Mouse (Mus musculus) midbrain, embryonic 13.5 days (tissue): ENCODE measurements at regions not wholly inside any gene's neighbourhood (a gene's known extent, or its start where the extent isn't known, plus 50 kb on each side); places are given as distances from the start of the nearest gene placed in this dataset.

ENCODE experiments used
- ATAC-seq: fragments of 200-750 bp; cut with Nextera tagmentation; 2 replicates; pipeline ENCODE4 v1.8.0; 2017; ENCODE audit warnings: mild to moderate bottlenecking, moderate TSS enrichment, moderate library complexity
- H3K27ac ChIP-seq: fragments of 300-500 bp; sonication (generic); 2 replicates; pipeline ENCODE4 v1.5.1; 2015; ENCODE audit warnings: inconsistent platforms, mild to moderate bottlenecking, moderate library complexity
- H3K27me3 ChIP-seq: fragments of 300-500 bp; sonication (generic); 2 replicates; pipeline ENCODE4 v1.6.1; 2015; ENCODE audit warnings: mild to moderate bottlenecking, inconsistent platforms
- H3K36me3 ChIP-seq: fragments of 300-500 bp; sonication (generic); 2 replicates; pipeline ENCODE4 v1.6.1; 2015; ENCODE audit warnings: mild to moderate bottlenecking, inconsistent platforms
- H3K4me1 ChIP-seq: fragments of 300-500 bp; sonication (generic); replicated peaks from 2 replicates; pipeline ENCODE4 v1.6.1; 2015; ENCODE audit warnings: inconsistent platforms
- H3K4me2 ChIP-seq: fragments of 300-500 bp; sonication (generic); replicated peaks from 2 replicates; pipeline ENCODE4 v1.6.1; 2015; ENCODE audit warnings: moderate library complexity, mild to moderate bottlenecking, inconsistent platforms
- H3K4me3 ChIP-seq: fragments of 300-500 bp; sonication (generic); replicated peaks from 2 replicates; pipeline ENCODE4 v1.5.1; 2015; ENCODE audit warnings: mild to moderate bottlenecking, inconsistent platforms
- H3K9ac ChIP-seq: fragments of 300-500 bp; sonication (generic); replicated peaks from 2 replicates; pipeline ENCODE4 v1.6.1; 2015; ENCODE audit warnings: mild to moderate bottlenecking, inconsistent platforms
- H3K9me3 ChIP-seq: fragments of 300-500 bp; sonication (generic); 2 replicates; pipeline ENCODE4 v1.6.1; 2016; ENCODE audit warnings: mild to moderate bottlenecking, inconsistent platforms
- WGBS: fragments of 180-500 bp; shearing (Covaris S2); methylation state at CpG from one replicate; pipeline ENCODE4 v1.1.7; 2015; 5-methylcytosine and 5-hydroxymethylcytosine counted together

DNA sequence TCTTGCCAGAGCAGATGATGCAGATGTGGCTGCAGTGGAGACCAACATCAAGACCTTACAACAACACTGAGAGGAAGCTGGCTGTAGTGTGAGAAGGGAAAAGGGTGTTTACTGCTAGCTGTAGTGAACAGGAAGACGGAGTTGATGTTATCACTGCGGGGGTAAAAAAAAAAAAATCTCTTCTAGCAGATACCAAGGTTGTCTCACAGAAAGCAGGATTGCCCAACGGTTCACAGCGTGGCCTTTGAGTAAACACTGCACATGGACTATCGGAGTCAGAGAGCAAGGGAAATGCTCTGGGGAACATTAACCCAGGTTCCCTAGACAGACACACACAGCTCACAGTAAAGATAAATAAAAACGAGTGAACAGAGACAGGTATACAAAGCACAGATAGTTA, 192.8 kb downstream of the Ly86 start:
- Histone ChIP-seq H3K9ac (no peak overlapping the region), H3K27me3 (0 out of 2 replicates have a peak, but pooled peaks cover 5% of the 10 kb centered on the region), H3K36me3 (no peaks in the 10 kb centered on the region), H3K4me2 (no peak overlapping the region), H3K9me3 (no peaks in the 10 kb centered on the region), H3K4me1 (0 out of 2 replicates have a peak, but pooled peaks cover 5% of the 10 kb centered on the region), H3K4me3 (no peak overlapping the region), H3K27ac (no peak overlapping the region)
- WGBS, result 83% methylated on average over 6 of the region's 6 CpGs
- no peak for ATAC-seq

DNA sequence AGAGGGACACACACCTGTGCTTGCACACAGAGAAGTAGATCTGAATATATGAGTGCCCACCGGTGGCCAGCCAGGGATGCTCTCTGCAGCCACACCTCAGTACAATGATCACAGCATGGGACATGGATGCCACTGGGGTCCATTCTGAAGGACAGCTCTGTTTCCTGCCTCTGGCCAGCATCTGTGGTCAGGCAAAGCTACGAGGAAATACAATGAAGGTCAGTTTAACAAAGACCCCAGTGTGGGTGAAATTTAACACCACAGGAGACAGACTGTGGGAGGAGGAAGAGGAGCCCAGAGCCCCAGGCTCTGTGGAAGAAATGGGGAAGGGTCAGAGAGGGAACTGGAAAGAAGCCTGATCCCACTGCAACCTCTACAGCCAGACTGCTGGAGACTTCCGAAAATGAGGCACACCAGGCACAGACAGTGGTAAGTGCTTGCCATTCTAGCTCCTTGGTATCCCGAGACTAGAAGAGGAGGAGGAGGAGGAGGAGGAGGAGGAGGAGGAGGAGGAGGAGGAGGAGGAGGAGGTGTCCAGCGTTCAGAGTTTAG, 196.0 kb downstream of the Ly86 start:
- no peak overlapping the region for H3K4me3 ChIP-seq
- no peaks in the 10 kb centered on the region for H3K36me3 ChIP-seq
- WGBS, result 21% methylated on average over 3 of the region's 5 CpGs
- H3K9ac ChIP-seq, result no peak overlapping the region
- H3K9me3 ChIP-seq, result no peaks in the 10 kb centered on the region
- H3K4me1 ChIP-seq, result 0 out of 2 replicates have a peak, but pooled peaks cover 4% of the 10 kb centered on the region
- ATAC-seq, result no peak
- 0 out of 2 replicates have a peak, but pooled peaks cover 3% of the 10 kb centered on the region for H3K27me3 ChIP-seq
- no peak overlapping the region for H3K27ac ChIP-seq
- no peak overlapping the region for H3K4me2 ChIP-seq

DNA sequence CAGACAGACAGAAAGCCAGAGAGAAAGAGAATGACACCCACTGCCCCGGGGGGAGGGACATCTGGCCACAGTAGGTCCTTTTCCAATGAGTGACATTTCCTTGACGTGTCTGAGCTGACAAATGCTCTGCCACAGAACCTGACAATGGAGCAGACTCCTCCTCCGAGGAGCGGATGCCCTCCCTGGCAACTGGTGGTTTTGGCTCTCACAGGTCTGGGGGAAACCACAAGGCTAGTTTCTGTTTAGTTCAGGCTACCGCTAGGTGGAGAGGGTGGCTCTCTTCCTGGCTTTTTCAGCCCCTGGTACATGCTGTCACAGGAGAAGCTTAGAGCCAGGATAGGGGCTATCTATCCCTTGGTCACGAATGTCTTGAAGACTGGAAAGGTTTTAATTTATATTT, 196.7 kb downstream of the Ly86 start:
- H3K4me2 ChIP-seq, result no peak overlapping the region
- no peaks in the 10 kb centered on the region for H3K9me3 ChIP-seq
- no peak overlapping the region for H3K27ac ChIP-seq
- no peaks in the 10 kb centered on the region for H3K36me3 ChIP-seq
- H3K4me1 ChIP-seq, result 0 out of 2 replicates have a peak, but pooled peaks cover 4% of the 10 kb centered on the region
- ATAC-seq, result peak; percentile 67
- H3K9ac ChIP-seq, result no peak overlapping the region
- WGBS, result 9% methylated on average over 6 of the region's 6 CpGs
- no peak overlapping the region for H3K4me3 ChIP-seq
- 0 out of 2 replicates have a peak, but pooled peaks cover 3% of the 10 kb centered on the region for H3K27me3 ChIP-seq

DNA sequence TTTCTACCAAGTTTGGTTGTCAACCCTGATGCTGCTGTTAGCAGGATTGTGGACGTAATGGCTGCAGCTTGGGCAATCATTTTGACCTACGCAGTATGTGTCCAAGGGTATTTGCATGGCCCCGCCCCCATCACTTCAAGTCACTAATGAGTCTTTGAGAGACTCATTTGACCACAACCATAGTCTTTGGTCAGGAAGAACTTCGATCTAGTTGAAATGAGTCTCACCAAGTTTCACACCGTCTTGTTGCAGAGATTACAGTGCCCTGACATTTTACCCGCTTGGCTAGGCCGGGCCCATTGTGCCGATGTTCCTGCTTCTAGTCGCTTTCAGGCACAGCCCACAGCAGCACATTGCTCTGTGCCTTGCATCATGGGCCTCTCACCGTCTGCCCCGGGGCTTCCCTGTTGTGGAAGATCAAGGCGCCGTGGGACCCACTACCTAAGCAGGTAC, 197.8 kb downstream of the Ly86 start:
- Histone ChIP-seq H3K4me1 (0 out of 2 replicates have a peak, but pooled peaks cover 4% of the 10 kb centered on the region), H3K9me3 (no peaks in the 10 kb centered on the region), H3K36me3 (no peaks in the 10 kb centered on the region), H3K4me2 (no peak overlapping the region), H3K27ac (no peak overlapping the region), H3K27me3 (0 out of 2 replicates have a peak, but pooled peaks cover 3% of the 10 kb centered on the region), H3K9ac (no peak overlapping the region), H3K4me3 (no peak overlapping the region)
- 87% methylated on average over 13 of the region's 13 CpGs for WGBS
- ATAC-seq, result no peak

DNA sequence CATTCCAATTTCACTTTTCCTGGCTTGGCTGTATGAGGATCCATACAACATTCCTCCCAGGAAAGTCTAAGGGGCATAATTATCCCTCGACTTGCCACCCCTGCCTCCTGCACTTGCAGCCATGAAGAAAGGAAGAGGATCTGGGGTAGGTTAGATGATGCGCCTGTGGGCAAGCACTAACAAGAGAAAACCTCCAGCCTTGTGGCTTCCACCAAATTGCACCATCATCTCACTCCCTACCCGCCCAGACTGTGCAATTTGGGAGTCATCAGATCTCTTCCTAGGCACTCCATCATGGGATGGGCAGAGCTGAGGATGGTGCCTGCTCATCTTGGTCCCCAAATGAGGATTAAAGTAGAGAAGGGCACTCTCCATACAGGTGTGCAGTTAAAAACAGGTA, 198.8 kb downstream of the Ly86 start:
- no peak overlapping the region for H3K4me3 ChIP-seq
- no peaks in the 10 kb centered on the region for H3K9me3 ChIP-seq
- no peak overlapping the region for H3K27ac ChIP-seq
- 0 out of 2 replicates have a peak, but pooled peaks cover 4% of the 10 kb centered on the region for H3K4me1 ChIP-seq
- 88% methylated on average over 3 of the region's 3 CpGs for WGBS
- H3K9ac ChIP-seq, result no peak overlapping the region
- H3K4me2 ChIP-seq, result no peak overlapping the region
- no peaks in the 10 kb centered on the region for H3K36me3 ChIP-seq
- no peak for ATAC-seq
- H3K27me3 ChIP-seq, result 0 out of 2 replicates have a peak, but pooled peaks cover 3% of the 10 kb centered on the region

DNA sequence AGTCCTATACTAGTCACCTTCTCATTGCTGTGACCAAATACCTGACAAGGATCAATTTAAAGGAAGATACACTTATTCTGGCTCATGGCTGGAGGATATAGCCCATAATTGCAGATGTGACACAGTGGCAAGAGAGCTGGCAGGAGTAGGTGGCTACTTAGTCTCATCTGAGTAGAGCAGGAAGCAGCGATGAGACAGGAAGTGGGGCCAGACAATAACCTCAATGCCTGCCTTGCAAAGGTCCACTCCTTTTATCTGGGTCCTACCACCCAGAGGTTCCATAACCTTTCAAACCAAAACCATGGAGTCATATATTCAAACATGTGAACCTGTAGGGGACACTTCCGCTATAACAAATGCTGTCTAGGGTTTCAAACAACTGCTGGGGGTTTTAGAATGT, 199.7 kb downstream of the Ly86 start:
- no peaks in the 10 kb centered on the region for H3K36me3 ChIP-seq
- no peak overlapping the region for H3K27ac ChIP-seq
- H3K4me1 ChIP-seq, result 0 out of 2 replicates have a peak, but pooled peaks cover 4% of the 10 kb centered on the region
- ATAC-seq, result no peak
- 92% methylated on average over 2 of the region's 2 CpGs for WGBS
- 0 out of 2 replicates have a peak, but pooled peaks cover 3% of the 10 kb centered on the region for H3K27me3 ChIP-seq
- no peak overlapping the region for H3K4me3 ChIP-seq
- no peak overlapping the region for H3K9ac ChIP-seq
- H3K9me3 ChIP-seq, result no peaks in the 10 kb centered on the region
- H3K4me2 ChIP-seq, result no peak overlapping the region

DNA sequence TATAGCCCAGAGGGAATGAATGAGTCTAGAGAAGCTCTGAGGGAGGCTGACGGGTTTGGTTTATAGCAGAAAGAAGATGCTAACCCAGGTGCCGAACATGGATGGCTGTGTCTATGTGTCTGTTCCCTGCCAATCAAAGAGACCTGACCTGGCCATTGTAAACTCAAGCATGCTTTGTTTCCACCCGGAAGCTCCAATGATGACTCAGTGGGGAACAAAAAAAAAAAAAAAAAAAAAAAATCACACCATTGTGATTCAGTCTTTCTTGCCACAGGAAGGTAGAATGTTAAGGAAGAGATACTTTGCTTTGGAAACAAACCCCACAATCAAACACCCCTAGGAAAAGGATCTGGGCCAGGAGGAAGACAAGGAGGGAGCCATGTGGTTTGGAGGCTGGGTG, 201.5 kb downstream of the Ly86 start:
- no peak overlapping the region for H3K4me2 ChIP-seq
- no peaks in the 10 kb centered on the region for H3K27me3 ChIP-seq
- H3K36me3 ChIP-seq, result no peaks in the 10 kb centered on the region
- H3K9ac ChIP-seq, result no peak overlapping the region
- H3K27ac ChIP-seq, result no peak overlapping the region
- no peak for ATAC-seq
- 75% methylated on average over 3 of the region's 3 CpGs for WGBS
- no peak overlapping the region for H3K4me3 ChIP-seq
- no peaks in the 10 kb centered on the region for H3K9me3 ChIP-seq
- peaks cover 8% of the 10 kb centered on the region; the same call in 1 of the 2 replicates for H3K4me1 ChIP-seq

DNA sequence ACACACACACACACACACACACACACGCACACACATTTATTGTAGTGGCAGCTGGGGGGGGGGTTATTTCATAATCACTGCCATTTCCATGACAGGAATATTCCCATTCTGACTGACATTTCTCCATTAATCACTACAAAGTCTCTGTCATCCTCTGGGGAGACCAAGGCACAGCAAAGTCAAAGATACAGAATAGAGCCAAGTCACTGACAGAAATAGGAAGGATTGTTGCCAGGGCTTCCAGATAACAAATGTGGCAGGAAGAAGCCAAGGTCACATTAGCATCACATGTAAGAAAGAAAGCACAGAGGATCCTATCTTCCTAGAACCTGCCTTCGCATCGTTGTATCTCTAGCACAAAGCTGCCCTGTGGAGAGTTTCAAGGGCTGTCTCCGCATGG, 205.6 kb downstream of the Ly86 start:
- no peak overlapping the region for H3K9ac ChIP-seq
- H3K27ac ChIP-seq, result no peak overlapping the region
- ATAC-seq, result no peak
- no peaks in the 10 kb centered on the region for H3K36me3 ChIP-seq
- H3K4me3 ChIP-seq, result no peak overlapping the region
- peaks cover 8% of the 10 kb centered on the region; the same call in 1 of the 2 replicates for H3K4me1 ChIP-seq
- WGBS, result 77% methylated on average over 4 of the region's 4 CpGs
- H3K4me2 ChIP-seq, result no peak overlapping the region
- no peaks in the 10 kb centered on the region for H3K27me3 ChIP-seq
- no peaks in the 10 kb centered on the region for H3K9me3 ChIP-seq

DNA sequence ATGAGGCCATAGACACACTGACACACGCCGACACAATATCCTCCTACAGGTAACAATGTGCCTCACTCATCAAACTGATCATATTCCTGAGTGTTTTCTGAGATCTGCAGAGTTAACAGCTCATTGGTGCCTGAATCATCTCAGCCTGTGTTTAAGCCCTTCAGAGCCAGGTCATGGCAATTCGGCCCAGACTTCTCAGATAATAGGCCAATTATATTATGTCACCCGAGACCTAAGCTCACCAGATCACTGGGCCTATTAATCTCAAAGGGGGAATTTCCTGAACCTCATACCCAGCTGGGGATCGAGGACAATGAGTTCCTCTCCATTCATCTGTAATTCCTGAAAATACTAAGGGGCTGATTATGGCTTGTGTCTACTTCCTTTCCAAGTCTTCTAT, 208.4 kb downstream of the Ly86 start:
- Histone ChIP-seq H3K4me3 (no peak overlapping the region), H3K9me3 (no peaks in the 10 kb centered on the region), H3K27me3 (no peaks in the 10 kb centered on the region), H3K9ac (no peak overlapping the region), H3K27ac (no peak overlapping the region), H3K36me3 (no peaks in the 10 kb centered on the region), H3K4me2 (no peak overlapping the region), H3K4me1 (peaks cover 8% of the 10 kb centered on the region; the same call in 1 of the 2 replicates)
- no peak for ATAC-seq
- WGBS, result 56% methylated on average over 5 of the region's 5 CpGs

DNA sequence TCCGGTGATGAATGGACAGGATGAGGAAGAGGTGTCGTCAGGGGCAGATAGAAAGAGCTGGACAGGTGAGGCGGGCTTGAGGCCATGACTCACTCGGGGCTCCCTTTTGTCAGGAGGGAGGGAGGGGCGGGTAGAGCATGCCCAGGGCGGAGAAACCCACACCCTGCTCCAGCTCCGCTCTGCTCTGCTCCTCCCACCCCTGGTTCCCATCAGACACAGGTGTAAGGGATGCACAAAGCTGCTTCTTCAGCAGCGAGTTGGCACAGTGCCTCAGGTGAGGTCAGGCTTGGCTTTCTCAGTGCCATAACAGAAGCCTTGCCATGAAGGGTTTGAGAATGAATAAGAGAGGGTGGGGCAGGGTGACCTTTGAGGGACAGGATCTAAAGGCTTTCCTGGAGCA, 212.2 kb downstream of the Ly86 start:
- no peak for ATAC-seq
- Histone ChIP-seq H3K36me3 (no peaks in the 10 kb centered on the region), H3K9ac (no peak overlapping the region), H3K27ac (no peak overlapping the region), H3K27me3 (0 out of 2 replicates have a peak, but pooled peaks cover 5% of the 10 kb centered on the region), H3K4me3 (no peak overlapping the region), H3K4me2 (no peak overlapping the region), H3K4me1 (peaks cover 17% of the 10 kb centered on the region), H3K9me3 (no peaks in the 10 kb centered on the region)
- 77% methylated on average over 8 of the region's 8 CpGs for WGBS

DNA sequence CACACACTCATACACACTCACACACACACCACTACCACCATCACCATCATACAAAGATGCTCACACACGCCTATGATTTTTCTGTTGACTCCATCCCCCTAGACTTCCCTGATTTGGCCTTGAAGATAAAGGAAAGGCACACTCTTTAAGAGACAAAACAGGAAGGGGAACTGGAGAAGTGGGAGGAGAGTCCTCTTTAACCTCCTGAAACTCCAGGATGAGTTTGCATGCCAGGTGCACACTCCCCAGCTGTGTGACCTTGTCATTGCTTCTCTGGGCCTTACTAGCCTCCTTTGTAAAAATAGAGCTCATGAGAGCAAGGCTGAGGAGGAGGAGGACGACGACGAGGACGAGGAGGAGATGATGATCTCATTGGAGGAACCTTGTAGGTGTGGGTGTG, 212.8 kb downstream of the Ly86 start:
- H3K4me2 ChIP-seq, result no peak overlapping the region
- ATAC-seq, result no peak

DNA sequence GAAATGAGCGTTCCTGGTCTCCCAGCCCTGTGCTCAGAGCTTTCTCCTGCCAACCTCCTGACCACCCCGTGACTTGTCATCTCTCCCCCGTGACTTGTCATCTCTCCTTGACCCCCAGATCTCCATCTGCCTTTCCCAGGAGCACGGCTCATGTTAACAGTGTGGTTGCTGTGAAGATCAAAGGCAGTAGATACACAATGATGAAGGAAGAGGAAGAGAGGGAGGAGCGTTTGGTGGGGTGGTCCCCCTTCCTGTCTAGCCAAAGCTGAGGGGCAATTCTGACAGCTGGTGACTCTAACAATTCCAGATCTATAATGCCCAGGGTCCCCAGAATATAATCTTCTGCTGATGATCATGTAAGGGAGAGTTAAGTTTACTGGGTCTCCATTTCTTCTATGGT, 214.0 kb downstream of the Ly86 start:
- Histone ChIP-seq H3K27me3 (0 out of 2 replicates have a peak, but pooled peaks cover 5% of the 10 kb centered on the region), H3K27ac (no peak overlapping the region), H3K9ac (no peak overlapping the region), H3K9me3 (no peaks in the 10 kb centered on the region), H3K4me3 (no peak overlapping the region), H3K4me1 (peaks cover 22% of the 10 kb centered on the region), H3K4me2 (no peak overlapping the region), H3K36me3 (no peaks in the 10 kb centered on the region)
- 79% methylated on average over 5 of the region's 5 CpGs for WGBS
- ATAC-seq, result no peak

More for the DNA sequence above, 212.8 kb downstream of the Ly86 start:
- no peak overlapping the region for H3K4me3 ChIP-seq
- no peaks in the 10 kb centered on the region for H3K9me3 ChIP-seq
- WGBS, result 89% methylated on average over 5 of the region's 5 CpGs
- no peak overlapping the region for H3K9ac ChIP-seq
- no peak overlapping the region for H3K27ac ChIP-seq
- no peaks in the 10 kb centered on the region for H3K36me3 ChIP-seq
- H3K4me1 ChIP-seq, result peaks cover 22% of the 10 kb centered on the region
- H3K27me3 ChIP-seq, result 0 out of 2 replicates have a peak, but pooled peaks cover 5% of the 10 kb centered on the region
